Comparison of ENCODE assay signal across 9 mouse cellular contexts in genomic region chr13:51748009-51748552, GRCm38 (mm10). TPM values are rescaled to one million over a fixed set of nuclear protein-coding genes. Genes with fewer than 3 reads are reported as not detected.
DNase-seq lines count a peak whose midpoint lies in the region; ATAC-seq and TF ChIP-seq lines count a peak whose summit lies in the region.
"Had no signal": no experiment of that assay in that cellular context is flagged by ENCODE, and none has a peak within 500 bp of the region (broad histone marks: within the 10 kb centered on the region; RNA-seq: fewer than 3 reads in every experiment).

No protein-coding gene starts in this region.

- 15% methylated on average over 12 of the region's 12 CpGs for whole genome bisulfite sequencing in liver, embryonic 15.5 days (ENCODE audit: insufficient replicate concordance)

- H3K4me3 ChIP-seq in CH12.LX (replicated peaks in 1 of 3; ENCODE audit: low read depth in 2 of 3, low read length in 2 of 3, poor library complexity in 1 of 3) = peak overlapping the region; percentile 43 to 56 (median 53)
- peak overlapping the region; percentile 36 for H3K4me3 ChIP-seq in erythroblast, embryonic 14.5 days (replicated peaks)
- H3K4me3 ChIP-seq in liver, embryonic 15.5 days (replicated peaks) = 0 out of 2 replicates have a peak overlapping the region, but pooled peaks have one; percentile 1
- no peak overlapping the region for H3K4me3 ChIP-seq in layer of hippocampus, adult 2 months
- H3K4me3 ChIP-seq: hindbrain, embryonic 15.5 days had no signal

- no peaks in the 10 kb centered on the region for H3K27me3 ChIP-seq in CH12.LX (replicated peaks)
- H3K27me3 ChIP-seq in erythroblast, embryonic 14.5 days (ENCODE audit: control insufficient read depth) = no peaks in the 10 kb centered on the region
- no peaks in the 10 kb centered on the region for H3K27me3 ChIP-seq in liver, embryonic 15.5 days
- H3K27me3 ChIP-seq: hindbrain, embryonic 15.5 days had no signal

- H3K9me3 ChIP-seq in CH12.LX (replicated peaks; ENCODE audit: low read length) = peaks cover 6% of the 10 kb centered on the region
- H3K9me3 ChIP-seq in erythroblast, embryonic 14.5 days (ENCODE audit: control insufficient read depth, low read length) = no peaks in the 10 kb centered on the region
- no peaks in the 10 kb centered on the region for H3K9me3 ChIP-seq in liver, embryonic 15.5 days (replicated peaks)
- H3K9me3 ChIP-seq: hindbrain, embryonic 15.5 days had no signal

- peaks cover 7% of the 10 kb centered on the region; the same call in 1 of the 2 replicates for H3K79me2 ChIP-seq in CH12.LX (replicated peaks; ENCODE audit: control insufficient read depth, extremely low read depth, insufficient read depth, poor library complexity, severe bottlenecking)

- peaks cover 0 to 45% of the 10 kb centered on the region in 2 experiments for H3K36me3 ChIP-seq in CH12.LX (replicated peaks in 1 of 2; ENCODE audit: control insufficient read depth in 1 of 2, insufficient read depth in 1 of 2, low read length in 1 of 2)
- no peaks in the 10 kb centered on the region; the same call in 1 of the 2 replicates for H3K36me3 ChIP-seq in erythroblast, embryonic 14.5 days (ENCODE audit: control insufficient read depth)
- H3K36me3 ChIP-seq in liver, embryonic 15.5 days (replicated peaks) = no peaks in the 10 kb centered on the region
- H3K36me3 ChIP-seq: hindbrain, embryonic 15.5 days had no signal

- peak; percentile 57 for TF ChIP-seq POLR2A in CH12.LX (IDR thresholded peaks at IDR 0.05; ENCODE audit: low read depth, low read length)

- H3K4me1 ChIP-seq in CH12.LX (ENCODE audit: control insufficient read depth in 1 of 2, insufficient read depth in 2 of 2) = peaks cover 68 to 95% of the 10 kb centered on the region in 2 experiments
- H3K4me1 ChIP-seq in erythroblast, embryonic 14.5 days (ENCODE audit: control insufficient read depth) = peaks cover 92% of the 10 kb centered on the region
- H3K4me1 ChIP-seq in liver, embryonic 15.5 days (replicated peaks) = peaks cover 93% of the 10 kb centered on the region

- dilution Hi-C loops in CH12.LX (cut with MboI; ENCODE audit: extremely low pct_ligation_motif_present, extremely low pct_unique_long_range_greater_than_20kb, low sequenced_read_pairs) = no loop called here

- in situ Hi-C loops in CH12.LX (cut with MboI; ENCODE audit: low pct_ligation_motif_present, low pct_unique_long_range_greater_than_20kb, low sequenced_read_pairs) = no loop called here

- TF ChIP-seq RAD21 in CH12.LX (IDR thresholded peaks at IDR 0.05; ENCODE audit: low read depth, low read length) = no peak; the same call in 1 of the 2 replicates

- H3K27ac ChIP-seq in CH12.LX (ENCODE audit: insufficient read depth, low read depth) = peak overlapping the region; percentile 90
- H3K27ac ChIP-seq in liver, embryonic 15.5 days (replicated peaks) = peak overlapping the region; percentile 75
- no peak overlapping the region for H3K27ac ChIP-seq in layer of hippocampus, adult 2 months
- H3K27ac ChIP-seq: hindbrain, embryonic 15.5 days had no signal

- TF ChIP-seq EP300 in CH12.LX (IDR thresholded peaks at IDR 0.05; ENCODE audit: low read length) = peak; percentile 77; the same call in 1 of the 2 replicates

- no peak for TF ChIP-seq CTCF in CH12.LX (conservative IDR thresholded peaks at IDR 0.05 in 1 of 2, IDR thresholded peaks at IDR 0.05 in 1 of 2; ENCODE audit: low read depth in 2 of 2, low read length in 2 of 2)
- no peak for TF ChIP-seq CTCF in layer of hippocampus, adult 2 months (conservative IDR thresholded peaks at IDR 0.05)

- peak; percentile 82 for ATAC-seq in inflammation-experienced regulatory T-cells, adult 6 months
- peak; percentile 96 for ATAC-seq in liver, embryonic 15.5 days (ENCODE audit: insufficient read depth)

- H3K4me2 ChIP-seq in CH12.LX (ENCODE audit: insufficient read depth, low read depth, poor library complexity, severe bottlenecking) = peak overlapping the region; percentile 96
- peak overlapping the region; percentile 51 for H3K4me2 ChIP-seq in liver, embryonic 15.5 days
- H3K4me2 ChIP-seq: hindbrain, embryonic 15.5 days had no signal

- H3K9ac ChIP-seq in CH12.LX (ENCODE audit: insufficient read depth, low read depth) = peak overlapping the region; percentile 68
- peak overlapping the region; percentile 41; the same call in 1 of the 2 replicates for H3K9ac ChIP-seq in liver, embryonic 15.5 days
- H3K9ac ChIP-seq: hindbrain, embryonic 15.5 days had no signal

- DNase-seq in adrenal gland, adult 2 months = peak; percentile 61
- DNase-seq in adrenal gland, adult 18-20 months (ENCODE audit: low spot score in 2 of 2) = no peak
- DNase-seq in CH12.LX (ENCODE audit: extremely low read depth) = peak; percentile 81
- peak; percentile 86 to 89 for DNase-seq in spleen, postnatal 36 days (ENCODE audit: low spot score in 2 of 2)
- DNase-seq in layer of hippocampus, adult 2 months (ENCODE audit: low spot score in 2 of 2) = no peak

TF ChIP-seq in CH12.LX, 34 proteins besides CTCF, POLR2A, EP300 and RAD21:
- peak; percentile 55; the same call in 1 of the 2 replicates for TF ChIP-seq NELFE (IDR thresholded peaks at IDR 0.05; ENCODE audit: low read depth, low read length)
- peak; percentile 55 for TF ChIP-seq ZMIZ1 (IDR thresholded peaks at IDR 0.05; ENCODE audit: low read depth, low read length)
- no peak for TF ChIP-seq E2F4 (IDR thresholded peaks at IDR 0.05; ENCODE audit: insufficient replicate concordance, low read depth, low read length)
- TF ChIP-seq MEF2A (IDR thresholded peaks at IDR 0.05; ENCODE audit: borderline replicate concordance, low read depth, low read length) = peak; percentile 75
- peak; percentile 50; the same call in 1 of the 2 replicates for TF ChIP-seq CHD2 (IDR thresholded peaks at IDR 0.05; ENCODE audit: low read length)
- peak; percentile 83; the same call in 1 of the 2 replicates for TF ChIP-seq MAZ (IDR thresholded peaks at IDR 0.05; ENCODE audit: low read depth, low read length)
- TF ChIP-seq BHLHE40 (IDR thresholded peaks at IDR 0.05; ENCODE audit: low read depth, low read length) = peak; percentile 83
- TF ChIP-seq MAX (IDR thresholded peaks at IDR 0.05; ENCODE audit: low read length) = peak; percentile 77
- TF ChIP-seq RCOR1 (conservative IDR thresholded peaks at IDR 0.05; ENCODE audit: low read depth, low read length) = no peak
- TF ChIP-seq IRF4 (IDR thresholded peaks at IDR 0.05; ENCODE audit: low read depth, low read length) = peak; percentile 73
- 0 out of 2 replicates have a peak, but pooled peaks have one; percentile 12 for TF ChIP-seq MAFK (IDR thresholded peaks at IDR 0.05; ENCODE audit: insufficient replicate concordance, low read length)
- peak; percentile 22; the same call in 1 of the 2 replicates for TF ChIP-seq NRF1 (IDR thresholded peaks at IDR 0.05; ENCODE audit: low read depth, low read length)
- no peak for TF ChIP-seq JUND (conservative IDR thresholded peaks at IDR 0.05; ENCODE audit: low read depth, low read length)
- 0 out of 2 replicates have a peak, but pooled peaks have one; percentile 38 for TF ChIP-seq TBP (conservative IDR thresholded peaks at IDR 0.05; ENCODE audit: low read depth, low read length)
- TF ChIP-seq JUN (IDR thresholded peaks at IDR 0.05; ENCODE audit: insufficient read depth, low read depth, low read length) = no peak
- 0 out of 2 replicates have a peak, but pooled peaks have one; percentile 54 for TF ChIP-seq MYC (IDR thresholded peaks at IDR 0.05; ENCODE audit: low read depth, low read length)
- TF ChIP-seq POLR2AphosphoS2 (IDR thresholded peaks at IDR 0.05; ENCODE audit: low read depth, low read length) = peak; percentile 80; the same call in 1 of the 2 replicates
- TF ChIP-seq ETS1 (conservative IDR thresholded peaks at IDR 0.05; ENCODE audit: low read depth, low read length) = peak; percentile 88
- TF ChIP-seq ELF1 (IDR thresholded peaks at IDR 0.05; ENCODE audit: low read depth, low read length) = peak; percentile 52
- no peak for TF ChIP-seq SMC3 (IDR thresholded peaks at IDR 0.05; ENCODE audit: low read depth, low read length)
- peak; percentile 92 for TF ChIP-seq TCF12 (IDR thresholded peaks at IDR 0.05; ENCODE audit: low read depth, low read length)
- peak; percentile 82 for TF ChIP-seq MXI1 (IDR thresholded peaks at IDR 0.05; ENCODE audit: low read depth, low read length)
- TF ChIP-seq SIN3A (IDR thresholded peaks at IDR 0.05; ENCODE audit: low read length) = peak; percentile 73

RNA-seq across cellular contexts. Expression of gene Sema4d, which starts 45.5 kb away (rescaled TPM):
- 10 to 100 TPM; 14.6 to 15.1 TPM for total RNA-seq in adrenal gland, adult 2 months (2021)
- 13.3 and 13.7 TPM in 2 replicates for polyA plus RNA-seq in adrenal gland, adult 2 months (2012; rRNA removed)
- total RNA-seq in adrenal gland, adult 18-20 months (2021) = 10 to 100 TPM in 1 of 2 experiments, 1 to 10 TPM in 1; 8.0 to 13.5 TPM
- 16.7 and 17.8 TPM in 2 replicates for total RNA-seq in CH12.LX (2012; rRNA removed)
- 9.8 and 12.8 TPM in 2 replicates for total RNA-seq in CH12.LX (2014; rRNA removed)
- polyA plus RNA-seq in CH12.LX (2012; ENCODE audit: insufficient read length, low read depth) = 57.6 and 67.1 TPM in 2 replicates
- polyA plus RNA-seq in erythroblast, embryonic 14.5 days (2012) = 0.56 and 0.76 TPM in 2 replicates
- 100 to 1,000 TPM; 111 to 154 (median 126) TPM for polyA plus RNA-seq in inflammation-experienced regulatory T-cells, adult 6 months (2017; shearing (Covaris generic))
- polyA plus RNA-seq in liver, embryonic 15.5 days (2015; fragmentation: Nextera tagmentation; extraction: Ambion mirVana) = 3.8 and 4.6 TPM in 2 replicates
- total RNA-seq in layer of hippocampus, adult 2 months (2021) = 10 to 100 TPM; 76.3 to 83.9 TPM

Comparison
In these comparisons a context has a peak if more than half of its experiments do, and no peak if none do; other contexts are left out.
1. DNase-seq: peak in adrenal gland, adult 2 months (single experiment), CH12.LX (single experiment) and spleen, postnatal 36 days (2 of 2); none in adrenal gland, adult 18-20 months (0 of 2) and layer of hippocampus, adult 2 months (0 of 2).